Mouse (Mus musculus): ENCODE results near the gene Foxn4. TPM values are rescaled to one million over a fixed set of nuclear protein-coding genes. Genes with fewer than 3 reads are reported as not detected.

The Foxn4 gene
- polyA plus RNA-seq, 1 experiment from 2014 or later = not detected

GRCm38 (mm10) chr5:114288874-114289273 is 15.3 kb upstream of the Foxn4 start, which contains the start of gene Myo1h:
TSS of gene Myo1h (plus strand) at chr5:114289166.
- Histone ChIP-seq H3K4me3 (replicated peaks; ENCODE audit: low read depth, low read length) (no peak within 1 kb of the TSS), H3K36me3 (ENCODE audit: insufficient read depth, low read length) (no peaks in the 10 kb centered on the region), H3K27ac (no peak within 1 kb of the TSS), H3K9me3 (replicated peaks; ENCODE audit: low read length) (no peaks in the 10 kb centered on the region), H3K4me1 (replicated peaks; ENCODE audit: insufficient read depth, low read length) (no peaks in the 10 kb centered on the region), H3K27me3 (ENCODE audit: insufficient read depth, low read length) (no peaks in the 10 kb centered on the region), H3K4me2 (ENCODE audit: low read length) (peak within 1 kb of the TSS; percentile 13; the same call in 1 of the 2 replicates), H3K9ac (ENCODE audit: low read depth, low read length) (no peak within 1 kb of the TSS)
- ATAC-seq (replicated peaks; ENCODE audit: low FRiP score, low read depth) (peak; percentile 37; the same call in 1 of the 2 replicates), DNase-seq (ENCODE audit: low spot score) (no peak)
- WGBS = 28% methylated on average over 13 of the region's 13 CpGs
- no peak for TF ChIP-seq CTCF (IDR thresholded peaks at IDR 0.05; ENCODE audit: low read depth)

GRCm38 (mm10) chr5:114288396-114288795 is 14.8 kb upstream of the Foxn4 start:
- no peak overlapping the region for H3K27ac ChIP-seq

GRCm38 (mm10) chr5:114286872-114287571 is 13.4 kb upstream of the Foxn4 start:
- Histone ChIP-seq H3K36me3 (ENCODE audit: insufficient read depth, low read length) (no peaks in the 10 kb centered on the region), H3K9me3 (replicated peaks; ENCODE audit: low read length) (no peaks in the 10 kb centered on the region), H3K9ac (ENCODE audit: low read depth, low read length) (no peak overlapping the region), H3K4me3 (replicated peaks; ENCODE audit: low read depth, low read length) (no peak overlapping the region), H3K4me2 (ENCODE audit: low read length) (no peak overlapping the region), H3K4me1 (replicated peaks; ENCODE audit: insufficient read depth, low read length) (no peaks in the 10 kb centered on the region), H3K27me3 (ENCODE audit: insufficient read depth, low read length) (no peaks in the 10 kb centered on the region), H3K27ac (no peak overlapping the region)
- WGBS = 83% methylated on average over 16 of the region's 16 CpGs
- ATAC-seq (replicated peaks; ENCODE audit: low FRiP score, low read depth) (no peak), DNase-seq (ENCODE audit: low spot score) (no peak)
- no peak for TF ChIP-seq CTCF (IDR thresholded peaks at IDR 0.05; ENCODE audit: low read depth)

More at GRCm38 (mm10) chr5:114288396-114288795, 14.8 kb upstream of the Foxn4 start:
- WGBS = 63% methylated on average over 5 of the region's 5 CpGs
- no peaks in the 10 kb centered on the region for H3K4me1 ChIP-seq (replicated peaks; ENCODE audit: insufficient read depth, low read length)
- H3K9ac ChIP-seq (ENCODE audit: low read depth, low read length) = no peak overlapping the region
- no peak overlapping the region for H3K4me3 ChIP-seq (replicated peaks; ENCODE audit: low read depth, low read length)
- H3K36me3 ChIP-seq (ENCODE audit: insufficient read depth, low read length) = no peaks in the 10 kb centered on the region
- no peaks in the 10 kb centered on the region for H3K9me3 ChIP-seq (replicated peaks; ENCODE audit: low read length)
- TF ChIP-seq CTCF (IDR thresholded peaks at IDR 0.05; ENCODE audit: low read depth) = no peak
- peak; percentile 82 for ATAC-seq (replicated peaks; ENCODE audit: low FRiP score, low read depth)
- peak overlapping the region; percentile 13; the same call in 1 of the 2 replicates for H3K4me2 ChIP-seq (ENCODE audit: low read length)
- H3K27me3 ChIP-seq (ENCODE audit: insufficient read depth, low read length) = no peaks in the 10 kb centered on the region
- peak; percentile 36 for DNase-seq (ENCODE audit: low spot score)

GRCm38 (mm10) chr5:114286102-114286501 is 12.5 kb upstream of the Foxn4 start:
- DNase-seq (ENCODE audit: low spot score) (no peak), ATAC-seq (replicated peaks; ENCODE audit: low FRiP score, low read depth) (no peak)
- no peaks in the 10 kb centered on the region for H3K27me3 ChIP-seq (ENCODE audit: insufficient read depth, low read length)
- no peak overlapping the region for H3K9ac ChIP-seq (ENCODE audit: low read depth, low read length)
- H3K4me1 ChIP-seq (replicated peaks; ENCODE audit: insufficient read depth, low read length) = no peaks in the 10 kb centered on the region
- peak; percentile 40; the same call in 1 of the 2 replicates for TF ChIP-seq CTCF (IDR thresholded peaks at IDR 0.05; ENCODE audit: low read depth)
- 79% methylated on average over 4 of the region's 4 CpGs for WGBS
- H3K4me3 ChIP-seq (replicated peaks; ENCODE audit: low read depth, low read length) = no peak overlapping the region
- H3K9me3 ChIP-seq (replicated peaks; ENCODE audit: low read length) = no peaks in the 10 kb centered on the region
- no peak overlapping the region for H3K27ac ChIP-seq
- no peaks in the 10 kb centered on the region for H3K36me3 ChIP-seq (ENCODE audit: insufficient read depth, low read length)
- H3K4me2 ChIP-seq (ENCODE audit: low read length) = no peak overlapping the region

GRCm38 (mm10) chr5:114285398-114285700 is 11.7 kb upstream of the Foxn4 start:
- DNase-seq (ENCODE audit: low spot score) = no peak
- no peak for TF ChIP-seq CTCF (IDR thresholded peaks at IDR 0.05; ENCODE audit: low read depth)
- Histone ChIP-seq H3K27me3 (ENCODE audit: insufficient read depth, low read length) (no peaks in the 10 kb centered on the region), H3K4me1 (replicated peaks; ENCODE audit: insufficient read depth, low read length) (no peaks in the 10 kb centered on the region), H3K4me2 (ENCODE audit: low read length) (no peak overlapping the region), H3K36me3 (ENCODE audit: insufficient read depth, low read length) (no peaks in the 10 kb centered on the region), H3K4me3 (replicated peaks; ENCODE audit: low read depth, low read length) (no peak overlapping the region), H3K9me3 (replicated peaks; ENCODE audit: low read length) (no peaks in the 10 kb centered on the region), H3K9ac (ENCODE audit: low read depth, low read length) (no peak overlapping the region), H3K27ac (no peak overlapping the region)
- no peak for ATAC-seq (replicated peaks; ENCODE audit: low FRiP score, low read depth)
- WGBS = 89% methylated on average over 3 of the region's 3 CpGs

- Histone ChIP-seq H3K36me3 (ENCODE audit: insufficient read depth, low read length) (no peaks in the 10 kb centered on the region), H3K27ac (no peak overlapping the region), H3K4me1 (replicated peaks; ENCODE audit: insufficient read depth, low read length) (no peaks in the 10 kb centered on the region), H3K4me3 (replicated peaks; ENCODE audit: low read depth, low read length) (no peak overlapping the region), H3K9me3 (replicated peaks; ENCODE audit: low read length) (no peaks in the 10 kb centered on the region), H3K9ac (ENCODE audit: low read depth, low read length) (no peak overlapping the region), H3K27me3 (ENCODE audit: insufficient read depth, low read length) (no peaks in the 10 kb centered on the region), H3K4me2 (ENCODE audit: low read length) (no peak overlapping the region)
- DNase-seq (ENCODE audit: low spot score) = no peak
- 74% methylated on average over 13 of the region's 13 CpGs for WGBS
- ATAC-seq (replicated peaks; ENCODE audit: low FRiP score, low read depth) = no peak
- no peak for TF ChIP-seq CTCF (IDR thresholded peaks at IDR 0.05; ENCODE audit: low read depth)
These were observed 11.2 kb upstream of the Foxn4 start for GRCm38 (mm10) chr5:114284604-114285397.
